Mouse (Mus musculus): ENCODE measurements around the gene Hebp2. TPM values are rescaled to one million over a fixed set of nuclear protein-coding genes. Genes with fewer than 3 reads are reported as not detected.

The Hebp2 gene
- total RNA-seq, 2 experiments from 2014 or later: 3.3 to 3.9 TPM

GRCm38 (mm10) chr10:18522556-18522955 lies 23.3 kb downstream of the Hebp2 start:
- intact Hi-C loops (cut with DNase I): no loop called here
- DNase-seq: no peak

- peak; percentile 51 to 63 for DNase-seq
Measured at GRCm38 (mm10) chr10:18511496-18511895, 34.4 kb downstream of the Hebp2 start.

GRCm38 (mm10) chr10:18510663-18511062 lies 35.2 kb downstream of the Hebp2 start:
- intact Hi-C loops (cut with DNase I): no loop called here
- DNase-seq: no peak

More at GRCm38 (mm10) chr10:18511496-18511895, 34.4 kb downstream of the Hebp2 start:
- intact Hi-C loops (cut with DNase I): no loop called here

DNA sequence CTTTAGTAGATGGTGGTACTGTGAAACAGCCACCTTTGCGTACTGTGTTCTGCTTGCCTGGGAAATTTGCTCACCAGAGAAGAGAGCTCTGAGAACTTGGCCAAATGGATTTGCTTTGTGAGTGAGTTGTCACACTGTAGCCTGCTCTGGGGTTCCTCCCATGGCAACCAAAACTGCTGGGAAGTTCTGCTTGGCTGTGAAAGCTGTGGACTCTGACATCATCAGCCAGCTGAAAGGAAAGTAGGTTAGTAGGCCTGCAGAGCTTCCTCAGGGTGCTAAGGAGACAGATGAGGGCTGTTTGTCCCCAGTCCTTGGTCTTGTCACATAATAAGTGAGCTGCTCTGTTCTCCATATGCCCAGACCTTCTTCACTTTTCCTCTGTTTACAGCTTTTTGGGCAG lies 37.3 kb downstream of the Hebp2 start:
- intact Hi-C loops (cut with DNase I): no loop called here

DNA sequence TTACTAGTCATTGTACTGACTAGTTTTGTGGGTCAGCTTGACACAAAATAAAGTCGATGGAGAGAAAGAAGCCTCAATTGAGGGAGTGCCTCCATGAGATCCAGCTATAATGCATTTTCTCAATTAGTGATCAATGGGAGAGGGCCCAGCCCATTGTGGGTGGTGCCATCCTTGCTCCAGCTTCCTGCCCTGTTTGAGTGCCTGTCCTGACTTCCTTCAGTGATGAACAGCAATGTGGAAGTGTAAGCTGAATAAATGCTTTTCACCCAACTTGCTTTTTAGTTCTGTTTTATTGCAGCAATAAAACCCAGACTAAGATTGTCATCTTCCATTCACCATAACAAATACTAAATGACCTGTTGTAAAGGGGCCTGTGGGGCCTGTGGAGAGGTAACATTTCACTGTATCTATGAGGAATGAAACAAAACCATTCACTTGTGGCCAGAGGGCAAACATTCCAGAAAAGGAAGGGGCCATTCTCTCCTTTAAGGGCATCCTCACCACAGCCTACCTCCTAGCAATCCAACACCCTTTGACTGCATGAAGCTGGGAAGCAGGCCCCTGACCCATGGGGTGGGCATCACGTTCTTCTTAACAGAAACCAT lies 37.9 kb downstream of the Hebp2 start:
- no peak for DNase-seq
- intact Hi-C loops (cut with DNase I): no loop called here

More for the DNA sequence above, 37.3 kb downstream of the Hebp2 start:
- peak; percentile 63 for DNase-seq

DNA sequence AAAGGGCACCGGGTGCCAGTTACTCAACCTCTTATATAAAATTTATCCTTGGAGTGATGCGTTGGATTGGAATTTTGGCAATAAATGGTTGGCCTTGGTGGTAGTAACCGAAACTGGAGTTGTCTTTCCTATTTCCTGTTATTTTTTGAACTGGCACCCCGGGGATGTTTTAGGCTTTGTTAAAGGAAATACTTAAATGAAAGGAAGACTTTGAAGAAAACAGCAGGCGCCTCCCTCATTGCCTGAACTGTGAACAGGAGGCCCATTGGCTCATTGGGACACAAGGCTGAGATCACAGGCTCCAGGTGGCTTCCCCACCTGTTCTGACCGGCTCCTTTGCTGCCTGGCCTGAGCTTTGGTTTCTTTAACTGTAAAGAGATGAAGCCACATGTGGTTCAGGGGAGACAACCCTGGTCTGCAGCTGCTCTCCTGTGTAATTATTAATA lies 39.4 kb downstream of the Hebp2 start:
- DNase-seq: no peak
- intact Hi-C loops (cut with DNase I): no loop called here

DNA sequence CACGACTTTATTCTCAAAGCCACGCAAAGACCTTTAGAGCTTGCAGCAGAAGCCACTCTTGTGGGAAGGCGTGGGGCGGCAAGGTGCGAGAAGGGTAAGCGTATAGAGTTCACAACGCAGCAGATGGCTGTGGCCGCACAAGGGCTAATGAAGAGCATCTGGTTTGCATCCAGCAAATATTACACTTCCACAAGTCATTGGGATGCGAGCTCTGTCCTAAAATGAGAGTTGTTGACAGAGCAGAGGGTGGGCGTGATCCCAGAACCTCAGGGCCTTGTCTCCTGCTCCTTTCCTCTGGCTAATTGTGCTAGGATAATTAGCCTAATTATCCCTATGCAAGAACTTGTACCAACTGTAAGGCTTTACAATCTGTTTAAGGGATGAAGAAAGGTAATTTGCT lies 40.2 kb downstream of the Hebp2 start:
- DNase-seq: no peak
- intact Hi-C loops (cut with DNase I): no loop called here

DNA sequence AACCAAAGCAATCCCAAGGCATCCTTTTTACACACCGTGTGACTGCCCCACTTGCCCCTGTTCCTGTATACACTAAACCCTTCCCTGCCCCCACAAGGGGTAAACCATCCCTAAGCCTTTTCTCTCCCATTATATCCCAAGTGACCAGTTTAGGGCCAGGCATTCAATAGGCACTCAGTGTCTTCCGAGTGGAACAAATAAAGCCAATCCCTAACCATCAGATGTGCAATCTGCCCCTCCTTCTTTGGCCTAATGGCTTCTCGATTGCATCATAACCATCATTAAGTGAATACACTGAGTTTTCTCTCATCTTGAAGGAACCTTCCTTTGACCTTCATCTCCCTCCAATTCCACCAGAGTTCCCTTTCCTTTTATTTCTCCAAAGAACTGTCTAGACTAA lies 43.9 kb downstream of the Hebp2 start:
- intact Hi-C loops (cut with DNase I): no loop called here
- DNase-seq: no peak

DNA sequence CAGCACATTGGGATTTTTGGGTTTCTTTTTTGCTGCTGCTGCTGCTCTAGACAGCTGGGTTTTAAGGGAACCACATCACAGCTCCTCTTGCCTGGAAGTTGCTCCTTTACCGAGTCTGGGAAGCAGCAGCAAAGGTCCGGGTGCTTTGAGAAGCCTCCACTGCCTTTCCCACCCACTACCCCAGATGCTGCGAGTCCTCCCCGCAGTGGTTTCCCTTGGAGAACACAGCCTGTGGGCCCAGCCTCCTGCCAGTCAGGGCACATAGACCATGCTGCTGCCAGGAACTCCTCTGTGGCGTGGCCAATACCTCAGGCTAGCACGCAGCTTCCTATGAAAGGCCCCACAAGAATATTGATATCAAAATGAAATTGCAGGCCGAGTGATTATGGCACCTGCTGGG lies 48.8 kb downstream of the Hebp2 start:
- intact Hi-C loops (cut with DNase I): no loop called here
- DNase-seq: no peak

- DNase-seq: no peak
- intact Hi-C loops (cut with DNase I): no loop called here
Measured at GRCm38 (mm10) chr10:18494249-18494648, 51.6 kb downstream of the Hebp2 start.

DNA sequence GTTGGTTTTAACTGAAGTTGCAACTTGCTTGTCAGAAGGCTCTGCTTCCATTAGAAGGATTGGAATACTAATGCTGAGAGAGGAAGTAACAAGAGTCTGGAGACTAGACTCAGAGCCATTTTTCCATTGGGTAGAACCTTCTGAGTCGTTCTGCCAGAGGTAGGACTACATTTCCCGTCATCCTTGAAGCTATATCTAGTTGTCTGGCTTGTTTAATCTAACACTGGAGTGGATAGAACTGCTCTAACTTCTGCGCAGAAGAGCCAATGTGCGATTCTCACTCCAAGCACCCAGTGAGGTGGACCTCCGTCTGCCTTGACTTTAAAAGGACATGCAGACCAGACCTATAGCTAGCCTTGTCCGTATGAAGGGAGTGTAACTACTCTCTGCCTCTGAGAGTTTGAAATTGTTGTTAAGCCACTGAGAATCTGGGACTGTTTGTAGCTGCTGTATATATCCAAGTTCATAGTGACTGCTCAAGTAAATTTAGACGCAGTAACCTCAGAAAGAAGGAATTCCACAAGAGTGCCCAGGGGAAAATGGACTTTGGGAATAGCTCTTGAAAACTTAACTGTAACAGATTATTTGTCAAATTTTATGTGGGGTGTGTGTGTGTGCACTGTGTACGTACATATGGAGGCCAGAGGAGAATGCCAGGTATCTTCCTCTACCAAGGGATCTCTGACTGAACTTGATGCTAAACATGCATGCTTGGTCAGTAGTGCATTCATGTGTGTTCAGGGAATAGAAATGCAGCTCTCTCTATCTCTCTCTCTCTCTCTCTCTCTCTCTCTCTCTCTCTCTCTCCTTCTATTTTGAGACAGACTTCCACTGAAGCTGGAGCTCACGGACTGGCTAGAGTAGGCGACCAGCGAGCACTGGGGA lies 52.6 kb downstream of the Hebp2 start:
- intact Hi-C loops (cut with DNase I): no loop called here

GRCm38 (mm10) chr10:18491952-18492351 lies 53.9 kb downstream of the Hebp2 start:
- intact Hi-C loops (cut with DNase I): no loop called here
- no peak for DNase-seq

More for the DNA sequence above, 52.6 kb downstream of the Hebp2 start:
- peak; percentile 25 to 26 for DNase-seq

DNA sequence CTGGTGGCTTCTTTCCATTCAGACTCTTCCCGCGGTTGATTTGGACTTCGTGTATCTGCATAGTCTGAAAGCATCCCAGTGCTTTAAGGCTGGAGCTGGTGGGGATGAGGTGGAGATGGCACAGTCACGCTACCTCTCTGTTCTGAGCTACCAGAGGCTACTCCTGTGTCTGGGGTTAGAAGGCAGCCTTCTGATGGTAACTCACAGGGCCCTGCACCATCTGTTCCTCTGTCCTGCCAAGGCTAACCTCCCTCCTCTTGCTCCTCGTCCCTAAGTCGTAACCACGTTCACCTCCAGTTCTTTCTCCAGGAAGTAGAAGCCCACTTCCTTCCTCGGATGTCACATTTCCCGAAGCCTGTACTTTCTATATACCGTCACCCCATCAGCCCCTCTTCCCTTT lies 55.9 kb downstream of the Hebp2 start:
- intact Hi-C loops (cut with DNase I): no loop called here
- DNase-seq: no peak

Other genes starting within 250 kb of the Hebp2 start
- gene Nhsl1, start 227.1 kb downstream of the Hebp2 start, total RNA-seq (2021): 10 to 100 TPM; 22.1 to 29.6 TPM
- gene Arfgef3, start 197.9 kb upstream of the Hebp2 start, total RNA-seq (2021): 1 to 10 TPM; 1.4 to 1.6 TPM
- not detected for gene Gm4922, start 240.7 kb upstream of the Hebp2 start, total RNA-seq (2021)

All from heart, postnatal 10 days (tissue).